Mouse (Mus musculus) MN1 (cell line): Measurements from ENCODE around the gene Gm14597.
"Not testable (repeated sequence)": the region's sequence is repeated elsewhere in the genome, so short reads cannot be mapped to it uniquely, and the experiment has no call there.

Experiments used
- DNase-seq: peaks from one replicate; pipeline ENCODE4 v3.0.0-alpha.2; 2016; ENCODE audit warnings: low spot score

Gm14597 gene

GRCm38 (mm10) chrX:53608879-53609278 is at the start of gene Gm14597:
Gene Gm14597, minus strand, starts transcription at chrX:53608979.
- not testable (repeated sequence) for DNase-seq

GRCm38 (mm10) chrX:53652917-53653316 is 44.1 kb upstream of the Gm14597 start:
- DNase-seq, result not testable (repeated sequence)

GRCm38 (mm10) chrX:53645885-53646284 is 37.1 kb upstream of the Gm14597 start:
- DNase-seq, result no peak

- peak; percentile 81 for DNase-seq
Observed at GRCm38 (mm10) chrX:53642980-53643961, 34.5 kb upstream of the Gm14597 start, which contains the start of gene Rtl8a. Gene Rtl8a, minus strand, starts transcription at chrX:53643682.

GRCm38 (mm10) chrX:53642604-53642979 is 33.8 kb upstream of the Gm14597 start:
- DNase-seq, result not testable (repeated sequence)

- DNase-seq, result not testable (repeated sequence)
Observed at GRCm38 (mm10) chrX:53638107-53638506, 29.3 kb upstream of the Gm14597 start.

GRCm38 (mm10) chrX:53611395-53611794 is 2.6 kb upstream of the Gm14597 start:
- not testable (repeated sequence) for DNase-seq

GRCm38 (mm10) chrX:53610571-53610970 is 1.8 kb upstream of the Gm14597 start:
- peak; percentile 60 for DNase-seq

- peak; percentile 16 for DNase-seq
Observed at GRCm38 (mm10) chrX:53608122-53608813, 511 bp downstream of the Gm14597 start.

- peak; percentile 66 for DNase-seq
Observed at GRCm38 (mm10) chrX:53607242-53608121, 1.3 kb downstream of the Gm14597 start, which contains the start of gene Rtl8c. Gene Rtl8c, plus strand, starts transcription at chrX:53608032.

GRCm38 (mm10) chrX:53606176-53606575 is 2.6 kb downstream of the Gm14597 start:
- DNase-seq, result not testable (repeated sequence)

- peak; percentile 13 for DNase-seq
Observed at GRCm38 (mm10) chrX:53599993-53600392, 8.8 kb downstream of the Gm14597 start.

GRCm38 (mm10) chrX:53583404-53583803 is 25.4 kb downstream of the Gm14597 start:
- DNase-seq, result not testable (repeated sequence)

GRCm38 (mm10) chrX:53581407-53581806 is 27.4 kb downstream of the Gm14597 start:
- DNase-seq, result not testable (repeated sequence)

- DNase-seq, result no peak
Observed at GRCm38 (mm10) chrX:53579311-53579710, 29.5 kb downstream of the Gm14597 start.
